Mouse (Mus musculus): ENCODE data around the gene Pjvk. TPM values are rescaled to one million over a fixed set of nuclear protein-coding genes. Genes with fewer than 3 reads are reported as not detected.

The Pjvk gene
- polyA plus RNA-seq (2014; fragmentation: Illumina TruSeq; extraction: RNeasy Lipid Tissue Mini Kit (QIAGEN cat#74804); ENCODE audit: low read depth, low replicate concordance): not detected

GRCm38 (mm10) chr2:76647883-76648570 lies at the start of gene Pjvk, which contains the start of gene Prkra:
Pjvk (plus strand) TSS chr2:76648476.
Prkra (minus strand) TSS chr2:76648015.

GRCm38 (mm10) chr2:76672966-76673392 lies 24.7 kb downstream of the Pjvk start, which contains the start of gene Fkbp7:
Fkbp7 (minus strand) TSS chr2:76673116.

GRCm38 (mm10) chr2:76674725-76675427 lies 26.6 kb downstream of the Pjvk start, which contains the start of gene Plekha3:
Plekha3 (plus strand) TSS chr2:76675281.

Other genes starting within 250 kb of the Pjvk start
- gene Osbpl6, start 242.0 kb upstream of the Pjvk start, polyA plus RNA-seq (2014; fragmentation: Illumina TruSeq; extraction: RNeasy Lipid Tissue Mini Kit (QIAGEN cat#74804); ENCODE audit: low read depth, low replicate concordance): 11.3 TPM
- 35.1 TPM for gene Prkra, start 461 bp upstream of the Pjvk start, polyA plus RNA-seq (2014; fragmentation: Illumina TruSeq; extraction: RNeasy Lipid Tissue Mini Kit (QIAGEN cat#74804); ENCODE audit: low read depth, low replicate concordance)
- 50.1 TPM for gene Fkbp7, start 24.6 kb downstream of the Pjvk start, polyA plus RNA-seq (2014; fragmentation: Illumina TruSeq; extraction: RNeasy Lipid Tissue Mini Kit (QIAGEN cat#74804); ENCODE audit: low read depth, low replicate concordance)
- gene Plekha3, start 26.8 kb downstream of the Pjvk start, polyA plus RNA-seq (2014; fragmentation: Illumina TruSeq; extraction: RNeasy Lipid Tissue Mini Kit (QIAGEN cat#74804); ENCODE audit: low read depth, low replicate concordance): 197 TPM